23 mouse cellular contexts compared by ENCODE assay signal in the genomic region with DNA sequence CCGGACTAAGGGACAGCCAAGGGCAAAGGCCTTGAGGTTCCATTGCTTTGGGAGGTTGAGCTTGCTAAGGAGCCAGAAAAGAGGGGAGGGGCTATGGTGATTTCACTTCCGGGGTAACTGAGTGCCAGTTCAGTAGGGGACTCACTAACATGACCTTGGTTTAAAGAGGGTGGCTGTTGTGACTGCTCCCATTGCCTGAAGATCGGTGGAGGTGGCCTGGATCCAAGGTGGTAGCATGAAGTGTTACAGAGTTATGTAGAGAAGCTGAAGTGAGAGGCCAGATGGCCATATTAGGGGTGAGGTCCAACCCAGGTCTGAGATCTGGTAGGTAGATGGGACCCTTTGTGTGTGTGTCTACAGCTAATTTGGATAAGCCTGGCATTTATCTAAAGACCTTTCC. TPM values are rescaled to one million over a fixed set of nuclear protein-coding genes. Genes with fewer than 3 reads are reported as not detected.
DNase-seq lines count a peak whose midpoint lies in the region; ATAC-seq and TF ChIP-seq lines count a peak whose summit lies in the region.
"Had no signal": no experiment of that assay in that cellular context is flagged by ENCODE, and none has a peak within 500 bp of the region (broad histone marks: within the 10 kb centered on the region; RNA-seq: fewer than 3 reads in every experiment).

No protein-coding gene starts in this region.

- TF ChIP-seq CTCF in liver, embryonic 14.5 days (IDR thresholded peaks at IDR 0.05; ENCODE audit: low read depth) = no peak

- H3K4me2 ChIP-seq in liver, embryonic 14.5 days (ENCODE audit: low read depth) = peak overlapping the region; percentile 69; the same call in 1 of the 2 replicates
- H3K4me2 ChIP-seq in forebrain, embryonic 12.5 days = no peak overlapping the region
- H3K4me2 ChIP-seq: embryonic facial prominence, embryonic 12.5 days; hindbrain, embryonic 13.5 days; limb, embryonic 12.5 days; neural tube, embryonic 12.5 days had no signal

- peak overlapping the region; percentile 1 for H3K27ac ChIP-seq in liver, embryonic 14.5 days
- no peak overlapping the region for H3K27ac ChIP-seq in forebrain, embryonic 12.5 days
- H3K27ac ChIP-seq: embryonic facial prominence, embryonic 12.5 days; heart, adult 2 months; hindbrain, embryonic 13.5 days; kidney, postnatal 0 days; limb, embryonic 12.5 days; neural tube, embryonic 12.5 days had no signal

- H3K27me3 ChIP-seq in megakaryocyte, embryonic 14.5 days (replicated peaks) = no peaks in the 10 kb centered on the region
- H3K27me3 ChIP-seq in liver, embryonic 14.5 days (ENCODE audit: control insufficient read depth, insufficient read depth, low read length) = no peaks in the 10 kb centered on the region
- peaks cover 3% of the 10 kb centered on the region; the same call in 1 of the 2 replicates for H3K27me3 ChIP-seq in forebrain, embryonic 12.5 days
- H3K27me3 ChIP-seq: CH12.LX had no signal

- H3K4me1 ChIP-seq in megakaryocyte, embryonic 14.5 days = peaks cover 96% of the 10 kb centered on the region
- H3K4me1 ChIP-seq in liver, embryonic 14.5 days (replicated peaks; ENCODE audit: control insufficient read depth in 2 of 2, insufficient read depth in 2 of 2, low read length in 1 of 2) = peaks cover 35 to 44% of the 10 kb centered on the region in 2 experiments
- peaks cover 20% of the 10 kb centered on the region for H3K4me1 ChIP-seq in forebrain, embryonic 12.5 days

- 65% methylated on average over 3 of the region's 3 CpGs for WGBS in liver, embryonic 14.5 days (ENCODE audit: insufficient replicate concordance)
- WGBS in forebrain, embryonic 12.5 days = 77% methylated on average over 3 of the region's 3 CpGs

- ATAC-seq in megakaryocyte, adult 5-6 weeks (ENCODE audit: poor library complexity, severe bottlenecking) = no peak
- no peak for ATAC-seq in liver, embryonic 14.5 days (ENCODE audit: insufficient read depth)
- no peak for ATAC-seq in forebrain, embryonic 12.5 days (ENCODE audit: low FRiP score)
- ATAC-seq: inflammation-experienced regulatory T-cells, adult 6 months had no signal

- H3K36me3 ChIP-seq in megakaryocyte, embryonic 14.5 days (replicated peaks; ENCODE audit: low read length) = peaks cover 41% of the 10 kb centered on the region
- no peaks in the 10 kb centered on the region for H3K36me3 ChIP-seq in liver, embryonic 14.5 days (replicated peaks; ENCODE audit: control insufficient read depth, insufficient read depth, low read depth)
- H3K36me3 ChIP-seq in forebrain, embryonic 12.5 days (replicated peaks) = no peaks in the 10 kb centered on the region
- H3K36me3 ChIP-seq: embryonic facial prominence, embryonic 12.5 days; hindbrain, embryonic 13.5 days; limb, embryonic 12.5 days; neural tube, embryonic 12.5 days had no signal

- DNase-seq in cerebellum, postnatal 10 days = peak; percentile 52 to 56
- DNase-seq in cerebellum, postnatal 4 days (ENCODE audit: low spot score in 2 of 2) = no peak
- DNase-seq in liver, embryonic 14.5 days (ENCODE audit: low read depth in 3 of 3, low spot score in 3 of 3) = no peak
- DNase-seq in B cell, adult 2 months = no peak
- DNase-seq: gastrocnemius, postnatal 36 days; heart, adult 2 months; heart, postnatal 36 days; kidney, adult 2 months; lung, adult 2 months; lung, postnatal 14 days; right cerebral cortex, postnatal 14 days; spleen, adult 18-20 months; thymus, postnatal 14 days had no signal

- peak overlapping the region; percentile 9 for H3K4me3 ChIP-seq in megakaryocyte, embryonic 14.5 days (replicated peaks)
- H3K4me3 ChIP-seq in liver, embryonic 14.5 days (ENCODE audit: insufficient read depth in 1 of 2, low read depth in 2 of 2, low read length in 2 of 2) = no peak overlapping the region
- H3K4me3 ChIP-seq in forebrain, embryonic 12.5 days (replicated peaks) = no peak overlapping the region
- H3K4me3 ChIP-seq: embryonic facial prominence, embryonic 12.5 days; heart, adult 2 months; hindbrain, embryonic 13.5 days; limb, embryonic 12.5 days; neural tube, embryonic 12.5 days had no signal

- no peak for TF ChIP-seq EP300 in liver, embryonic 14.5 days (IDR thresholded peaks at IDR 0.05; ENCODE audit: low read depth)

- H3K9me3 ChIP-seq in megakaryocyte, embryonic 14.5 days = no peaks in the 10 kb centered on the region
- H3K9me3 ChIP-seq in liver, embryonic 14.5 days (ENCODE audit: control insufficient read depth, low read length) = no peaks in the 10 kb centered on the region
- no peaks in the 10 kb centered on the region for H3K9me3 ChIP-seq in forebrain, embryonic 12.5 days
- H3K9me3 ChIP-seq: embryonic facial prominence, embryonic 12.5 days; hindbrain, embryonic 13.5 days; limb, embryonic 12.5 days; neural tube, embryonic 12.5 days had no signal

- H3K9ac ChIP-seq in liver, embryonic 14.5 days (replicated peaks) = no peak overlapping the region
- H3K9ac ChIP-seq in forebrain, embryonic 12.5 days = no peak overlapping the region
- H3K9ac ChIP-seq: embryonic facial prominence, embryonic 12.5 days; limb, embryonic 12.5 days; neural tube, embryonic 12.5 days had no signal

RNA-seq across cellular contexts. Expression of gene Rpl3, which starts 7.8 kb away (rescaled TPM):
- 145 and 190 TPM in 2 replicates for polyA plus RNA-seq in megakaryocyte, embryonic 14.5 days (2012; ENCODE audit: insufficient read depth, low replicate concordance)
- total RNA-seq in megakaryocyte, adult 5-6 weeks (2015) = 965 and 1,027 TPM in 2 replicates
- total RNA-seq in megakaryocyte, adult 5-6 weeks (2017) = 1,404 and 1,498 TPM in 2 replicates
- 530 and 765 TPM in 2 replicates for polyA plus RNA-seq in liver, embryonic 14.5 days (2012; rRNA removed)
- polyA plus RNA-seq in liver, embryonic 14.5 days (2014; fragmentation: Nextera tagmentation; extraction: Ambion mirVana) = 774 and 804 TPM in 2 replicates
- 659 and 694 TPM in 2 replicates for polyA plus RNA-seq in forebrain, embryonic 12.5 days (2016; fragmentation: Nextera tagmentation; extraction: Ambion mirVana)

RNA-seq across cellular contexts. Expression of gene Syngr1, which starts 8.3 kb away (rescaled TPM):
- 113 and 163 TPM in 2 replicates for polyA plus RNA-seq in megakaryocyte, embryonic 14.5 days (2012; ENCODE audit: insufficient read depth, low replicate concordance)
- total RNA-seq in megakaryocyte, adult 5-6 weeks (2015) = 3.2 and 3.9 TPM in 2 replicates
- total RNA-seq in megakaryocyte, adult 5-6 weeks (2017) = 0.08 and 0.22 TPM in 2 replicates
- 10.4 and 12.0 TPM in 2 replicates for polyA plus RNA-seq in liver, embryonic 14.5 days (2012; rRNA removed)
- 14.4 and 17.3 TPM in 2 replicates for polyA plus RNA-seq in liver, embryonic 14.5 days (2014; fragmentation: Nextera tagmentation; extraction: Ambion mirVana)
- polyA plus RNA-seq in forebrain, embryonic 12.5 days (2016; fragmentation: Nextera tagmentation; extraction: Ambion mirVana) = 12.1 and 13.9 TPM in 2 replicates

RNA-seq across cellular contexts. Expression of gene Tab1, which starts 33.5 kb away (rescaled TPM):
- 9.9 and 10.9 TPM in 2 replicates for polyA plus RNA-seq in megakaryocyte, embryonic 14.5 days (2012; ENCODE audit: insufficient read depth, low replicate concordance)
- 3.8 and 6.9 TPM in 2 replicates for total RNA-seq in megakaryocyte, adult 5-6 weeks (2015)
- 13.5 and 14.5 TPM in 2 replicates for total RNA-seq in megakaryocyte, adult 5-6 weeks (2017)
- polyA plus RNA-seq in liver, embryonic 14.5 days (2012; rRNA removed) = 11.2 and 11.9 TPM in 2 replicates
- 9.4 and 10.8 TPM in 2 replicates for polyA plus RNA-seq in liver, embryonic 14.5 days (2014; fragmentation: Nextera tagmentation; extraction: Ambion mirVana)
- polyA plus RNA-seq in forebrain, embryonic 12.5 days (2016; fragmentation: Nextera tagmentation; extraction: Ambion mirVana) = 40.5 and 44.0 TPM in 2 replicates

Comparison
In these comparisons a context has a peak if more than half of its experiments do, and no peak if none do; other contexts are left out.
1. DNase-seq: peak in cerebellum, postnatal 10 days (2 of 2); none in cerebellum, postnatal 4 days (0 of 2), liver, embryonic 14.5 days (0 of 3) and B cell, adult 2 months (0 of 2).